Comparison of ENCODE assay signal across 24 mouse cellular contexts in genomic region chr17:70414202-70414601, GRCm38 (mm10).
"Had no signal": no experiment of that assay in that cellular context is flagged by ENCODE, and none has a peak within 500 bp of the region (broad histone marks: within the 10 kb centered on the region; RNA-seq: fewer than 3 reads in every experiment).

No protein-coding gene starts in this region.

- H3K4me3 ChIP-seq: heart, embryonic 13.5 days; heart, embryonic 15.5 days; hindbrain, embryonic 13.5 days; hindbrain, embryonic 15.5 days; kidney, embryonic 15.5 days; limb, embryonic 13.5 days; limb, embryonic 15.5 days; liver, embryonic 12.5 days had no signal

- H3K4me1 ChIP-seq: heart, embryonic 13.5 days; heart, embryonic 15.5 days; hindbrain, embryonic 13.5 days; hindbrain, embryonic 15.5 days; kidney, embryonic 15.5 days; limb, embryonic 13.5 days; limb, embryonic 15.5 days; liver, embryonic 12.5 days had no signal

- H3K27ac ChIP-seq: heart, embryonic 13.5 days; heart, embryonic 15.5 days; hindbrain, embryonic 13.5 days; hindbrain, embryonic 15.5 days; hindbrain, postnatal 0 days; kidney, embryonic 15.5 days; kidney, postnatal 0 days; limb, embryonic 13.5 days; limb, embryonic 15.5 days; liver, embryonic 12.5 days; liver, embryonic 14.5 days had no signal

- H3K36me3 ChIP-seq: heart, embryonic 13.5 days; heart, embryonic 15.5 days; hindbrain, embryonic 13.5 days; hindbrain, embryonic 15.5 days; kidney, embryonic 15.5 days; limb, embryonic 13.5 days; limb, embryonic 15.5 days; liver, embryonic 12.5 days had no signal

- DNase-seq: gastrocnemius, postnatal 14 days; gastrocnemius, postnatal 36 days; heart, adult 18-20 months; heart, postnatal 14 days; heart, postnatal 36 days; kidney, adult 11 months; kidney, adult 2 months; kidney, adult 9 months; kidney, postnatal 14 days; kidney, postnatal 36 days; layer of hippocampus, postnatal 36 days; left cerebral cortex, postnatal 4 days had no signal

- H3K9me3 ChIP-seq: heart, embryonic 13.5 days; heart, embryonic 15.5 days; hindbrain, embryonic 13.5 days; hindbrain, embryonic 15.5 days; kidney, embryonic 15.5 days; limb, embryonic 13.5 days; limb, embryonic 15.5 days; liver, embryonic 12.5 days had no signal

- H3K4me2 ChIP-seq: heart, embryonic 11.5 days; heart, embryonic 13.5 days; heart, embryonic 15.5 days; hindbrain, embryonic 13.5 days; hindbrain, embryonic 15.5 days; kidney, embryonic 15.5 days; limb, embryonic 13.5 days; limb, embryonic 15.5 days; liver, embryonic 12.5 days had no signal

- H3K9ac ChIP-seq: heart, embryonic 13.5 days; heart, embryonic 15.5 days; hindbrain, embryonic 13.5 days; hindbrain, embryonic 15.5 days; kidney, embryonic 15.5 days; limb, embryonic 13.5 days; limb, embryonic 15.5 days; liver, embryonic 12.5 days; liver, embryonic 14.5 days had no signal

- H3K27me3 ChIP-seq: heart, embryonic 13.5 days; heart, embryonic 15.5 days; hindbrain, embryonic 13.5 days; hindbrain, embryonic 15.5 days; kidney, embryonic 15.5 days; limb, embryonic 13.5 days; limb, embryonic 15.5 days; liver, embryonic 12.5 days had no signal
